Mouse (Mus musculus): Measurements from ENCODE around the gene Amtn. TPM values are rescaled to one million over a fixed set of nuclear protein-coding genes. Genes with fewer than 3 reads are reported as not detected.
"Not testable (repeated sequence)": the region's sequence is repeated elsewhere in the genome, so short reads cannot be mapped to it uniquely, and the experiment has no call there.

The Amtn gene
- total RNA-seq (2021), result not detected

- intact Hi-C loops (cut with DNase I), result no loop called here
- DNase-seq, result no peak
Measured at GRCm38 (mm10) chr5:88375808-88376207, at the start of gene Amtn. Gene Amtn (plus strand): TSS chr5:88376108.

- DNase-seq; intact Hi-C loops (cut with DNase I): not testable (repeated sequence)
Measured at GRCm38 (mm10) chr5:88348533-88348932, 27.4 kb upstream of the Amtn start.

DNA sequence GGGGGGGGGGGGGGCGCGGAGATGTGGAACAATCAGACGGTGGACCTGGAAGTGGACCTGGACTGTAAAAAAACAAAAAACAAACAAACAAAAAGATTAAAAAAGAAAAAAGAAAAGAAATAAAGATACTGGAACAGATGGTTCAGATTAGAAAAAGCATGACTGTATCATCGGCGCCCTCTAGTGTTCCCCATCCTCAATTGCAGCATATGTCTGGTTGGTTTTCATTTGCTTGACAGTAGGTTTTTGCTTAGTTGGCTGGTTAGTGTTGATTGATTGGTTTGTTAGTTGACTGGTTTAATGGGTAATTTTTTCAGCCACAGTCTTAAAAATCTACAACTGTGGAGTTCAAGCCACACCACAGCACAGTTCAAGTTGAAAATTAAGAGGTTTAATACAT, 11.1 kb upstream of the Amtn start:
- DNase-seq, result peak in 1 of 2 experiments; percentile 17
- intact Hi-C loops (cut with DNase I), result no loop called here

- no peak for DNase-seq
- intact Hi-C loops (cut with DNase I), result no loop called here
Measured at GRCm38 (mm10) chr5:88366886-88367285, 9.0 kb upstream of the Amtn start.

DNA sequence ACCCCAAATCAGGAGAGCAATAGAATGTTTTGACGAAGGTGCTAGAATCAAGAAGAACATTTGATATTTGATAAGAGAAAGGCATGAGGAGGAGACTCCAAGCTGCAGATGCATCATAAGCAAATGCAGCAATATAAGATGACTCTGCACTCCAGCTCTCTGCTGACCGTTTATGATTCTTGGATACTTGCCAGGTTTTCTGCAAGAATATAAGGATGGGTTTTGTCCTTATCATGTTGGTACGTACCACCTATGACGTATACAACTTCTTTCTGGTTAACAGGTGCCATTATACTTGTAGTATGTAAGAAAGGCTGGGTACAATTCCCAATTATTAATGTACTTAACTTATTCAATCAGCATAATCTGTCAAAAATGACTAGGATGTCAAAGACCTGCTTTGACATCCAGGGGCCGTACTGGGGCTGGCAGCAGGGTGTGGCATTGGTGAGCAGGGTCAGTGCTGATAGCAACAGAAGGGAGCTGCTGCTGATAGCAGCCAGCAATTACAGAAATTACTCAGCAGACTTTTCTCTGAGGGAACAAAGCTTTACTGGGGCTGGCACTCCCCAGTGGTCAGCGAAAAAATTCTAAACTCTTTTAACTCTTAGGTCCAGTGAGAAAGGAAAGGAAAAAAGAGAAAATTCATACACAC, 5.2 kb upstream of the Amtn start:
- DNase-seq, result no peak
- intact Hi-C loops (cut with DNase I), result no loop called here

- DNase-seq, result no peak
- intact Hi-C loops (cut with DNase I), result no loop called here
Measured at GRCm38 (mm10) chr5:88372563-88372962, 3.3 kb upstream of the Amtn start.

DNA sequence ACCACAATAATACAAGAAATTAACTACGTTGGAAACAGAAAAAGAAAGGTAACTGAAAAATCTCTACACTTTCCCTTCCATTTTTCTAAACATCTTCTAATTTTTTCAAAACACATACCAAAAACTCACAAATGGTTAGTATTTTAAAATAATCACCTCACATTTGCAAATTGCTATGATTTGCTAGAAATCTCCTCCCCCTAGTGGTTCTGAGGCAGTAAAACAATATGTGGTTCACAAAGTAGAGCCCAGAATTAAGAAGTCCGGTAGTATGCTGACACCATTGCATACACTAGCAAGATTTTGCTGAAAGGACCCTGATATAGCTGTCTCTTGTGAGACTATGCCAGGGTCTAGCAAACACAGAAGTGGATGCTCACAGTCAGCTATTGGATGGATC, 16.1 kb downstream of the Amtn start:
- intact Hi-C loops (cut with DNase I); DNase-seq: not testable (repeated sequence)

- intact Hi-C loops (cut with DNase I), result no loop called here
- no peak for DNase-seq
Measured at GRCm38 (mm10) chr5:88398581-88398980, 22.7 kb downstream of the Amtn start.

GRCm38 (mm10) chr5:88399849-88400248, 23.9 kb downstream of the Amtn start:
- intact Hi-C loops (cut with DNase I), result no loop called here
- peak; percentile 68 to 84 for DNase-seq

GRCm38 (mm10) chr5:88401464-88401863, 25.6 kb downstream of the Amtn start:
- intact Hi-C loops (cut with DNase I), result no loop called here
- no peak for DNase-seq

DNA sequence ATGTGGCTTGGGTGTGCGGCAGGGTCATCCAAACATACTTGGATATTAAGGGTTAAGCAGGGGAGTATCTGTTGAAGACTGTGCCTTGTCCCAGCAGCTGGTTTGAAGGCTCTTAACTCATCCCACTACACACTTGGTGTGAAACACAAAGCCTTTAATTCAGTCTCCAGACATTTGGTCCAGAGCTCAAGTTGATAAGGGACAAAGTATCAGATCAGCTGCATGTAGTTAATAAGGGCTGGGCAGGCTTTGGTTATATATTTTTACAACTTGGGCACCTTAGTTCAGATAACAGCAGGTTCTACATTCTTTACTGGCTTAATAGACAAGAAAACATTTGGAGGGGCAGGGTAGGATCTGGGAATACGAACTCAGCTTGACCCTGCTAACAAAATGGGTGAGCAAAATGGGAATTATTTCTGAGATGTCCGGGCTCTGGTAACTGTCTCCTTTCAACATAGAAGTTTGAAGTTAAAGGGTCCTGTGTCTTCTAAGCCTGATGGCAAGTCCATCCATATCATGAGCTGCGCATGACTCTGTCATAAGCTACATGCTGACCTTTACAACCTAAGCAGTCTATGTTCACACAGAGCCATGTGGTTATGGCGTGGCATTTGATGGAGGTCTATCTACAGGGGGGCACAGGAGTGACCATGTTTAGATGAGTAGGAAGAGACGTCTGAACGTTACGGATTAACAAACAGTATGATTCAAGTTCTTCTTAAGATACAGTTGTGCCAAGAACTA, 44.6 kb downstream of the Amtn start:
- intact Hi-C loops (cut with DNase I), result no loop called here
- no peak for DNase-seq

DNA sequence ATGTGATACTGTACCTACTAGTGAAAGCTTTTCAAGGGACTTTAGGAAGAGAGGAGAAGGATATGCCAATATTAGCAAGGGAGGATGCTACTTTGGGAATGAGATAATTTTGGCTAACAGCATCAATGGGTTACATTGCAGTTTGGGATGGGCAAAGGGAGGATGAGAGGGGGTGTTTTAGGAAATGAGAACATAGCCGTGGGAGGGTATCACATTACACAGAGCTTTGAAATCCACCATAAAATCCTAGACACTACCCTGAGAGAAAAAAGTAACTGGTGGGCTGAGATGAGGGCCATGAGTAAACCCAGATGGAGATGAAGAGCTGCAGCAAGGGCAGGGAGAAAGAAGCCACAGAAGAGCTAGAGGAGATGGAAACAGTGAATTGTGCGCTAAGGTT, 49.0 kb downstream of the Amtn start:
- not testable (repeated sequence) for DNase-seq

GRCm38 (mm10) chr5:88426753-88427152, 50.8 kb downstream of the Amtn start:
- no peak for DNase-seq
- intact Hi-C loops (cut with DNase I), result no loop called here

More for the DNA sequence above, 49.0 kb downstream of the Amtn start:
- intact Hi-C loops (cut with DNase I), result not testable (repeated sequence)

Other genes with a start within 250 kb of the Amtn start
- not detected for gene Gm11115, start 222.0 kb upstream of the Amtn start, total RNA-seq (2021)
- gene Gm7714, start 107.2 kb upstream of the Amtn start, total RNA-seq (2021), result not detected
- gene Prol1, start 58.8 kb upstream of the Amtn start, total RNA-seq (2021), result not detected
- gene Ambn, start 79.9 kb downstream of the Amtn start, total RNA-seq (2021), result not detected
- not detected for gene Enam, start 111.9 kb downstream of the Amtn start, total RNA-seq (2021)
- under 1 TPM; 0.17 to 0.31 TPM for gene Jchain, start 151.8 kb downstream of the Amtn start, total RNA-seq (2021)
- gene Utp3, start 178.4 kb downstream of the Amtn start, total RNA-seq (2021), result 10 to 100 TPM; 21.5 to 21.9 TPM
- gene Rufy3, start 188.9 kb downstream of the Amtn start, total RNA-seq (2021), result 10 to 100 TPM; 12.7 to 12.8 TPM